Mouse (Mus musculus): ENCODE data around the gene Dph1.
A peak's percentile ranks its signal among the peaks of the same experiment; 100 is the strongest.

- peak; percentile 18; the same call in 1 of the 2 replicates for TF ChIP-seq POLR2A (IDR thresholded peaks at IDR 0.05; ENCODE audit: borderline replicate concordance, insufficient read depth, low read length)
- TF ChIP-seq CTCF (IDR thresholded peaks at IDR 0.05; ENCODE audit: borderline replicate concordance, insufficient read depth, low read depth, low read length), result no peak
Observed at GRCm38 (mm10) chr11:75212031-75212667, 21.1 kb upstream of the Dph1 start.

All from cerebellum, adult 2 months (tissue).